Mouse (Mus musculus) liver, embryonic 14.5 days (tissue): ENCODE results near the gene Bcap31. TPM values are rescaled to one million over a fixed set of nuclear protein-coding genes. Genes with fewer than 3 reads are reported as not detected.
"Not testable (repeated sequence)": the region's sequence is repeated elsewhere in the genome, so short reads cannot be mapped to it uniquely, and the experiment has no call there.

Experiments used
- ATAC-seq: fragments of 200-750 bp; cut with Nextera tagmentation; 2 replicates; pipeline ENCODE4 v1.8.0; 2017; ENCODE audit warnings: moderate number of reproducible peaks, mild to moderate bottlenecking, moderate library complexity; ENCODE audit not compliant: insufficient read depth
- DNase-seq, 3 experiments: peaks; one replicate each; pipeline ENCODE4 v3.0.0-alpha.2; 2012 to 2013; ENCODE audit warnings: low read depth in 3 of 3, low spot score in 3 of 3
- H3K27ac ChIP-seq: fragments of 300-500 bp; sonication (generic); 2 replicates; pipeline ENCODE4 v1.5.1; 2014; ENCODE audit warnings: moderate library complexity, mild to moderate bottlenecking, control low read depth, inconsistent platforms
- H3K27me3 ChIP-seq: fragments of 300-500 bp; sonication (generic); 2 replicates; pipeline ENCODE4 v1.6.1; 2014; ENCODE audit warnings: mild to moderate bottlenecking, low read length, moderate library complexity; ENCODE audit not compliant: control insufficient read depth, insufficient read depth
- H3K36me3 ChIP-seq: fragments of 300-500 bp; sonication (generic); replicated peaks from 2 replicates; pipeline ENCODE4 v1.6.1; 2014; ENCODE audit warnings: low read depth; ENCODE audit not compliant: control insufficient read depth, insufficient read depth
- H3K4me1 ChIP-seq, 2 experiments: fragments of 200-500 bp in 1 of 2; fragments of 300-500 bp in 1 of 2; sonication (generic) in 1 of 2; replicated peaks; 2 replicates each; pipeline ENCODE4 v1.6.1; 2012 to 2014; ENCODE audit warnings: antibody characterized with exemption in 1 of 2, inconsistent platforms in 1 of 2, low read length in 1 of 2; ENCODE audit not compliant: control insufficient read depth in 2 of 2, insufficient read depth in 2 of 2
- H3K4me2 ChIP-seq: fragments of 300-500 bp; sonication (generic); 2 replicates; pipeline ENCODE4 v1.6.1; 2014; ENCODE audit warnings: low read depth, mild to moderate bottlenecking, control low read depth, moderate library complexity
- H3K4me3 ChIP-seq, 2 experiments: fragments of 200-500 bp in 1 of 2; fragments of 300-500 bp in 1 of 2; sonication (generic) in 1 of 2; 2 replicates each; pipeline ENCODE4 v1.5.1; 2012 to 2014; ENCODE audit warnings: low read depth in 2 of 2, low read length in 2 of 2, mild to moderate bottlenecking in 2 of 2, control low read depth in 1 of 2, inconsistent platforms in 1 of 2, moderate library complexity in 1 of 2; ENCODE audit not compliant: insufficient read depth in 1 of 2
- H3K9ac ChIP-seq: fragments of 300-500 bp; sonication (generic); replicated peaks from 2 replicates; pipeline ENCODE4 v1.6.1; 2014; ENCODE audit warnings: mild to moderate bottlenecking, control low read depth, moderate library complexity
- H3K9me3 ChIP-seq: fragments of 300-500 bp; sonication (generic); 2 replicates; pipeline ENCODE4 v1.6.1; 2016; ENCODE audit warnings: low read length, mixed read lengths; ENCODE audit not compliant: control insufficient read depth
- CTCF ChIP-seq: IDR thresholded peaks from 2 replicates; pipeline ENCODE4 v1.5.1; 2016; ENCODE audit warnings: antibody characterized with exemption, low read depth, control low read depth
- EP300 ChIP-seq: IDR thresholded peaks from 2 replicates; pipeline ENCODE4 v1.6.1; 2016; ENCODE audit warnings: antibody characterized with exemption, low read depth
- WGBS: fragments of 180-500 bp; shearing (Covaris S2); extraction: QIAGEN DNeasy Blood & Tissue Kit; methylation state at CpG from one replicate; pipeline ENCODE4 v1.1.7; 2014; ENCODE audit not compliant: insufficient replicate concordance; 5-methylcytosine and 5-hydroxymethylcytosine counted together
- polyA plus RNA-seq, 2 experiments: library from polyadenylated mRNA; depleted of rRNA in 1 of 2; stranded (reverse) in 1 of 2; unstranded in 1 of 2; fragments of >200 nt; fragmentation: Nextera tagmentation in 1 of 2; extraction: Ambion mirVana in 1 of 2; gene quantifications; 2 replicates each; pipeline versions ENCODE4 v1.2.1 to v1.2.3; 2012 to 2014

Bcap31 gene
- polyA plus RNA-seq, 2 experiments: 41.7 to 136 TPM

- Histone ChIP-seq H3K27me3 (no peaks in the 10 kb centered on the region), H3K4me2 (no peak overlapping the region), H3K36me3 (no peaks in the 10 kb centered on the region), H3K4me1 (no peaks in the 10 kb centered on the region), H3K4me3 (no peak overlapping the region), H3K9me3 (no peaks in the 10 kb centered on the region), H3K27ac (no peak overlapping the region), H3K9ac (no peak overlapping the region)
- ATAC-seq (no peak), DNase-seq (no peak)
- 62% methylated on average over 1 of the region's 1 CpGs for WGBS
- no peak for TF ChIP-seq CTCF
- TF ChIP-seq EP300: no peak
Observed at GRCm38 (mm10) chrX:73744774-73745481, 29.0 kb upstream of the Bcap31 start.

DNA sequence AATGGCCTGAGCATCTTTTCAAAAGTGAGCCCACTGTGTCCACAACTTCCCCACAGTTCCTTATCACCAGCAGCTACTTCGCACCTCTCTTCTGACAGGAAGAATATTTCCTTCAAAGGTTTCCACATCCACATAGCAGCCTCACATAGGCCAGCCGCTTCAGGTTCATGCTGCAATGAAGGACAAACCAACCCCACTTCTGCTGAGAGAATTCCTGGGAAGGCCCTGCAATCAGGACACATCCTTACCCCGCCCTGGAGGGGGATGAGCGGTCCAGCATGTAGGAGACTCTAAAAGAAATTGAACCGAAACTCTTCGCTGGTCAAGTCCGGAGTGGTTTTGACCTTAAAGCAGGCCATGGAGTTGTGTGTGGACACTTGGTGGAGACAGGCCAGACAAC, 23.9 kb upstream of the Bcap31 start:
- H3K9ac ChIP-seq, H3K4me2 ChIP-seq, ATAC-seq, H3K27ac ChIP-seq, H3K4me1 ChIP-seq, H3K27me3 ChIP-seq, H3K9me3 ChIP-seq, H3K4me3 ChIP-seq, H3K36me3 ChIP-seq, DNase-seq: not testable (repeated sequence)
- 75% methylated on average over 7 of the region's 7 CpGs for whole genome bisulfite sequencing

- H3K9me3 ChIP-seq: no peaks in the 10 kb centered on the region
- H3K4me1 ChIP-seq: no peaks in the 10 kb centered on the region
- H3K9ac ChIP-seq: no peak overlapping the region
- no peak overlapping the region for H3K4me2 ChIP-seq
- H3K27me3 ChIP-seq: no peaks in the 10 kb centered on the region; the same call in 1 of the 2 replicates
- DNase-seq (no peak), ATAC-seq (no peak)
- no peak overlapping the region for H3K27ac ChIP-seq
- 50% methylated on average over 5 of the region's 5 CpGs for WGBS
- no peaks in the 10 kb centered on the region for H3K36me3 ChIP-seq
- TF ChIP-seq CTCF: no peak
- no peak for TF ChIP-seq EP300
- no peak overlapping the region for H3K4me3 ChIP-seq
Observed at GRCm38 (mm10) chrX:73739151-73739550, 23.2 kb upstream of the Bcap31 start.

DNA sequence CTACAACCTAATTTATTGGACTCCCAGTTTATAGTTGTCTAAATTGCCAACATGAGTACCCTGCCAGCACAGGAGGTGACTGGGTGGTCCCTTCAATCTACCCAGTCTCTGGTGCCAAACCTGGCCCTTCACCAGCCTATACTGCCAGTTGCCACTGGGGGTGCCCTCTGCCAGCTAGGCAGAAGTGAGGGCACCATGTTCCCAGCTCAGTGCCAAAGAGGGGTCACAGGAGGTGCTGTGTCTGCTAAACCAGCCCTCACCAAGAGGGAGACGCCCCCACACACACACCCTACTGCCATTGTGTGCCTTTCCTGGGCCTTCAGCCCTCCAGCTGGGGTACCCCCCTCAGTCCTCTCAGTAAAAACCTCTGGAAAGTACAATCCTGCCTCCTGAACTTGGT, 22.2 kb upstream of the Bcap31 start:
- Histone ChIP-seq H3K9ac (no peak overlapping the region), H3K27ac (no peak overlapping the region), H3K4me1 (no peaks in the 10 kb centered on the region), H3K9me3 (no peaks in the 10 kb centered on the region), H3K4me2 (no peak overlapping the region), H3K36me3 (no peaks in the 10 kb centered on the region), H3K27me3 (no peaks in the 10 kb centered on the region; the same call in 1 of the 2 replicates), H3K4me3 (no peak overlapping the region)
- TF ChIP-seq EP300 (no peak), CTCF (peak; percentile 40)
- DNase-seq (no peak), ATAC-seq (no peak)
- WGBS: 50% methylated on average over 1 of the region's 1 CpGs

DNA sequence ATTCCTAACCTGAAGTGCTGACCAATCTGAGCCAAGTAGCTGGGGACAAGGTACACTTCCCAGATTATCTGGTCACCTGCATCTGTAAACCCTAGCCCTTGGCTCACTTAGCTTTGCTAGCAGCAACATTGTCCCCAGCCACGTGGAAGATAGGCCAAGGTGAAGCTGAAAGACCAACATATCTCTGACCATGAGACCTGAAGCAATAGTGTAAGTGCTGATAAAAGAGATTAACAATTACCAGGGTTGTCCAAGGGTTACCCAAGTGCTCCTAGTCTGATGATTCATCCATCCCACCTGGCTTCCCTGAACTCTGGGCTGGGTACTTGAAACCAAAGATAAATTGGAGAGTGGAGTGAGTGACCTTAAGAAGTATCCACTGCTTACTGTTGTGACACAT, 14.9 kb upstream of the Bcap31 start:
- TF ChIP-seq EP300 (no peak), CTCF (no peak)
- DNase-seq (no peak), ATAC-seq (no peak)
- no peak overlapping the region for H3K4me3 ChIP-seq
- no peaks in the 10 kb centered on the region for H3K36me3 ChIP-seq
- H3K4me1 ChIP-seq: no peaks in the 10 kb centered on the region
- H3K9me3 ChIP-seq: no peaks in the 10 kb centered on the region
- no peaks in the 10 kb centered on the region for H3K27me3 ChIP-seq
- WGBS: 63% methylated on average over 1 of the region's 1 CpGs
- H3K27ac ChIP-seq: no peak overlapping the region
- H3K9ac ChIP-seq: no peak overlapping the region
- H3K4me2 ChIP-seq: no peak overlapping the region
